Mouse (Mus musculus): Measurements from ENCODE around the gene Pigo.
A peak's percentile ranks its signal among the peaks of the same experiment; 100 is the strongest.

The Pigo gene

GRCm38 (mm10) chr4:43036356-43036755, 10.7 kb upstream of the Pigo start:
- DNase-seq, result peak; percentile 64

GRCm38 (mm10) chr4:43035851-43036250, 10.2 kb upstream of the Pigo start:
- DNase-seq, result no peak

- no peak for DNase-seq
These were observed 7.9 kb upstream of the Pigo start for GRCm38 (mm10) chr4:43033481-43033880.

GRCm38 (mm10) chr4:43032501-43032900, 6.9 kb upstream of the Pigo start:
- DNase-seq, result no peak

- DNase-seq, result peak; percentile 95
These were observed 5.8 kb upstream of the Pigo start, which contains the start of gene Stoml2 for GRCm38 (mm10) chr4:43031237-43031995. TSS of gene Stoml2 (minus strand) at chr4:43031710.

GRCm38 (mm10) chr4:43030780-43031230, 5.2 kb upstream of the Pigo start:
- DNase-seq, result no peak

GRCm38 (mm10) chr4:43030352-43030751, 4.7 kb upstream of the Pigo start:
- DNase-seq, result no peak

- DNase-seq, result no peak
These were observed 4.1 kb upstream of the Pigo start for GRCm38 (mm10) chr4:43029749-43030148.

GRCm38 (mm10) chr4:43029121-43029520, 3.5 kb upstream of the Pigo start:
- no peak for DNase-seq

GRCm38 (mm10) chr4:43024673-43025072, 946 bp downstream of the Pigo start:
- DNase-seq, result no peak

- DNase-seq, result no peak
These were observed 4.3 kb downstream of the Pigo start for GRCm38 (mm10) chr4:43021341-43021740.

GRCm38 (mm10) chr4:43020876-43021275, 4.7 kb downstream of the Pigo start:
- no peak for DNase-seq

GRCm38 (mm10) chr4:43019641-43020465, 5.8 kb downstream of the Pigo start:
- no peak for DNase-seq

- no peak for DNase-seq
These were observed 6.4 kb downstream of the Pigo start for GRCm38 (mm10) chr4:43019176-43019575.

GRCm38 (mm10) chr4:43018156-43018555, 7.5 kb downstream of the Pigo start:
- no peak for DNase-seq

- DNase-seq, result no peak
These were observed 13.5 kb downstream of the Pigo start for GRCm38 (mm10) chr4:43012091-43012490.

- DNase-seq, result peak; percentile 79
These were observed 15.2 kb downstream of the Pigo start, which contains the start of gene Fancg for GRCm38 (mm10) chr4:43010161-43011038. TSS of gene Fancg (minus strand) at chr4:43010506.

GRCm38 (mm10) chr4:43005765-43006164, 19.9 kb downstream of the Pigo start:
- no peak for DNase-seq

- no peak for DNase-seq
These were observed 20.7 kb downstream of the Pigo start for GRCm38 (mm10) chr4:43004951-43005350.

GRCm38 (mm10) chr4:43002756-43003439, 22.7 kb downstream of the Pigo start:
- no peak for DNase-seq

GRCm38 (mm10) chr4:43001272-43001671, 24.3 kb downstream of the Pigo start:
- no peak for DNase-seq

All from cerebellum, adult 11-12 months (tissue).